ENCODE assay signal across 1 mouse cellular context in genomic region chr17:23543983-23544382, GRCm38 (mm10).
TF ChIP-seq lines count a peak whose summit lies in the region.

No protein-coding gene starts in this region.

TF ChIP-seq in CH12.LX, 34 proteins besides CTCF, POLR2A, EP300 and RAD21 (continued from another document):
- 0 out of 2 replicates have a peak, but pooled peaks have one; percentile 17 for TF ChIP-seq MEF2A (IDR thresholded peaks at IDR 0.05; ENCODE audit: borderline replicate concordance, low read depth, low read length)
- TF ChIP-seq ZMIZ1 (IDR thresholded peaks at IDR 0.05; ENCODE audit: low read depth, low read length) = no peak
